Mouse (Mus musculus) erythroblast, embryonic 14.5 days (primary cell): Measurements from ENCODE around the gene Arg1.

Experiments used
- GATA1 ChIP-seq: IDR thresholded peaks from 2 replicates; pipeline ENCODE4 v1.6.1; 2012; ENCODE audit warnings: low read length, inconsistent platforms, mixed read lengths
- TAL1 ChIP-seq: IDR thresholded peaks from 3 replicates; pipeline ENCODE4 v1.6.1; 2012; ENCODE audit warnings: low read length, inconsistent platforms, mixed read lengths

DNA sequence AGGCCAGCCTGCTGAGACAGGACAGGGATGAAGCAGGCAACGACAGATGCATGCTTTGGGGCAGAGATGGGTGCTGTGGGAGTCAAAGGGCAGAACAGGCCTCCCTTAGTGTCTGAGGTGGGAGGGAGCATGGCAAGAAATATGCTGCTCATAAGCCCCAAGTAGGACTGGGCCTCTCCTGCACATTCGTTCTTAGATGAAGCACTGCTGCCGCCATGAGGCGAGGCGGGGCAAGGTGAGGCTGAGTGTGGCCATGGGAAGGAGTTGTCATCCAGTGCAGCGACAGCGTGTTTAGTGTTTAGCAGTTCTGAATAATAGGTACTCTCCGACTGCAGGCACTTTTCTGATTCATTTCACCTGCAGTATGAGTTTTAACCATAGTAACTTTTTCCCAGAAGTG, 31.4 kb downstream of the Arg1 start:
- TF ChIP-seq GATA1 = no peak
- TF ChIP-seq TAL1 = no peak
